Mouse (Mus musculus): ENCODE measurements around the gene Gm8947. TPM values are rescaled to one million over a fixed set of nuclear protein-coding genes. Genes with fewer than 3 reads are reported as not detected.
"Not testable (repeated sequence)": the region's sequence is repeated elsewhere in the genome, so short reads cannot be mapped to it uniquely, and the experiment has no call there.

The Gm8947 gene
- total RNA-seq, 2 experiments from 2014 or later = not detected

DNA sequence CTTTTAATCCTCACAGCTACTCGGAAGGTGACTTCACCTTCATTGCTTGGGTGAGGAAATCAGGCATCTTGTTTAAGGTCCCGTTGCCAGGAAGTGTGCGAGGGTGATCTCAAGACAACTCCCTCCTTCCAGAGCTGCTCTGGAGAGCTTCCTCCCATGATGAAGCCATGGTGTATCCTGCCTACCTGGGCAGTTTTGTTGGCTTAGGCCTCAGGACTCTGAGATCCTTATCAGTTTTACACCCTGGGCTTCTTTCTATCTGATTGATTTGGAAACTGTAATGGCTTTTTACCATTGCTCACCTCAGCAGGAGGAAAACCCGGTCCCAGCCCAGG is 14.3 kb upstream of the Gm8947 start:
- intact Hi-C loops (cut with DNase I) = no loop called here
- no peak for DNase-seq (ENCODE audit: low spot score in 2 of 2)

- intact Hi-C loops (cut with DNase I) = no loop called here
- no peak for DNase-seq (ENCODE audit: low spot score in 2 of 2)
Observed at GRCm38 (mm10) chr1:151178505-151179083, 13.6 kb upstream of the Gm8947 start.

- DNase-seq (ENCODE audit: low spot score in 2 of 2) = no peak
Observed at GRCm38 (mm10) chr1:151180167-151180566, 12.0 kb upstream of the Gm8947 start.

GRCm38 (mm10) chr1:151182266-151182665 is 9.9 kb upstream of the Gm8947 start, which contains the start of gene Gm47985:
Gene Gm47985, plus strand, starts transcription at chr1:151182537.
- DNase-seq (ENCODE audit: low spot score in 2 of 2); intact Hi-C loops (cut with DNase I): not testable (repeated sequence)

More at GRCm38 (mm10) chr1:151180167-151180566, 12.0 kb upstream of the Gm8947 start:
- intact Hi-C loops (cut with DNase I) = no loop called here

GRCm38 (mm10) chr1:151186186-151186585 is 6.0 kb upstream of the Gm8947 start:
- intact Hi-C loops (cut with DNase I); DNase-seq (ENCODE audit: low spot score in 2 of 2): not testable (repeated sequence)

DNA sequence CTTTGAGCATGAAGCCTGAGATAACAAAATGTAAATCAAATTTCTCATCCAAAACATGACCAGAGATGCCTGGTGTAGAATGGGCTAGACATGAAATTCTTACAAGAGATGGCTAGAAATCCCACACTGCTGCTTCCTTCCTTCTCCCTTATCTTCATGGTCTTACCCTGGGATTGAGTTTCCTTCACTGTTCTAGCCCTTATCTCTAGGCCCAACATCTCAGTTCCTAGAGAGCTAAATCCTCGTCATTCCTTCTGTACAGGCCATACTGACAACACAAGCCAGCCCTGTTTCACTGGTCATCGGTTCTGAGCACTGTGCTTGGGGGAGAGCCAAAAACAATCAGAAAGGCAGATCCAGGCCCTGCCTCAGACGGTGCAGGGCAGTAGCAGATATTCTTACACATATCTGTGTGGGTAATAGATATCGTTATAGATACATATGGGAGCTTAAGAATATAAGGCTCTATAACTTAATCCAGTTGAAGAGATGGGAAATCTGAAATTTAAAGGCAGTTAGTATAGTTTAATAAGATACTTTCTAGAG is 5.2 kb upstream of the Gm8947 start:
- intact Hi-C loops (cut with DNase I); DNase-seq (ENCODE audit: low spot score in 2 of 2): not testable (repeated sequence)

DNA sequence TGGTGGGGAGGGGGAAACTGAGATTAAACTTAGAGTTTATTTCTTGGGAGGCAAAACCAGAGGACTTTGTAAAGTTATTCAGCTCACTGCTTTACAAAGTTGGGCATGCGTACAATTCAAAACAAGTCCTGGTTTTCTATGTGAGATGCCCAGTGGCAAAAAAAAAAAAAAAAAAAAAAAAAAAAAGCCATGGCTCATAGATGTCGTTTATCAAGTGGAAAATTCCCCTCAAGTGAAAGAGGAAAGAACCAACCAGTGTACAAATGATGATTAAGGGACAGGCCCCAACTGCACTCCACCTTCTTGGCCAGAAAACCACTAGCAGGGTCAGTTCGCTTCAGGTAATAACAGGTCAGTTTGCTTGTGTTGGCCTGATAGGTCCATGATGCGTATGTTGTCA is 3.7 kb upstream of the Gm8947 start:
- intact Hi-C loops (cut with DNase I) = no loop called here
- no peak for DNase-seq (ENCODE audit: low spot score in 2 of 2)

GRCm38 (mm10) chr1:151192739-151193138 is 563 bp downstream of the Gm8947 start:
- DNase-seq (ENCODE audit: low spot score in 2 of 2); intact Hi-C loops (cut with DNase I): not testable (repeated sequence)

GRCm38 (mm10) chr1:151195986-151196385 is 3.8 kb downstream of the Gm8947 start:
- intact Hi-C loops (cut with DNase I) = not testable (repeated sequence)

DNA sequence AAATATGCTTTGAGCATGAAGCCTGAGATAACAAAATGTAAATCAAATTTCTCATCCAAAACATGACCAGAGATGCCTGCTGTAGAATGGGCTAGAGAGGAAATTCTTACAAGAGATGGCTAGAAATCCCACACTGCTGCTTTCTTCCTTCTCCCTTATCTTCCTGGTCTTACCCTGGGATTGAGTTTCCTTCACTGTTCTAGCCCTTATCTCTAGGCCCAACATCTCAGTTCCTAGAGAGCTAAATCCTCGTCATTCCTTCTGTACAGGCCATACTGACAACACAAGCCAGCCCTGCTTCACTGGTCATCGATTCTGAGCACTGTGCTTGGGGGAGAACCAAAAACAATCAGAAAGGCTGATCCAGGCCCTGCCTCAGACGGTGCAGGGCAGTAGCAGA is 4.5 kb downstream of the Gm8947 start:
- DNase-seq (ENCODE audit: low spot score in 2 of 2); intact Hi-C loops (cut with DNase I): not testable (repeated sequence)

More at GRCm38 (mm10) chr1:151195986-151196385, 3.8 kb downstream of the Gm8947 start:
- not testable (repeated sequence) for DNase-seq (ENCODE audit: low spot score in 2 of 2)

- intact Hi-C loops (cut with DNase I); DNase-seq (ENCODE audit: low spot score in 2 of 2): not testable (repeated sequence)
Observed at GRCm38 (mm10) chr1:151198120-151198519, 5.9 kb downstream of the Gm8947 start, which contains the start of gene Gm47995. Gene Gm47995, plus strand, starts transcription at chr1:151198448.

GRCm38 (mm10) chr1:151200620-151201019 is 8.4 kb downstream of the Gm8947 start:
- DNase-seq (ENCODE audit: low spot score in 2 of 2); intact Hi-C loops (cut with DNase I): not testable (repeated sequence)

GRCm38 (mm10) chr1:151202771-151203170 is 10.6 kb downstream of the Gm8947 start:
- DNase-seq (ENCODE audit: low spot score in 2 of 2); intact Hi-C loops (cut with DNase I): not testable (repeated sequence)

- intact Hi-C loops (cut with DNase I); DNase-seq (ENCODE audit: low spot score in 2 of 2): not testable (repeated sequence)
Observed at GRCm38 (mm10) chr1:151203818-151204217, 11.6 kb downstream of the Gm8947 start, which contains the start of gene 3110040M04Rik. Gene 3110040M04Rik, plus strand, starts transcription at chr1:151204121.

GRCm38 (mm10) chr1:151208493-151208892 is 16.3 kb downstream of the Gm8947 start:
- intact Hi-C loops (cut with DNase I); DNase-seq (ENCODE audit: low spot score in 2 of 2): not testable (repeated sequence)

DNA sequence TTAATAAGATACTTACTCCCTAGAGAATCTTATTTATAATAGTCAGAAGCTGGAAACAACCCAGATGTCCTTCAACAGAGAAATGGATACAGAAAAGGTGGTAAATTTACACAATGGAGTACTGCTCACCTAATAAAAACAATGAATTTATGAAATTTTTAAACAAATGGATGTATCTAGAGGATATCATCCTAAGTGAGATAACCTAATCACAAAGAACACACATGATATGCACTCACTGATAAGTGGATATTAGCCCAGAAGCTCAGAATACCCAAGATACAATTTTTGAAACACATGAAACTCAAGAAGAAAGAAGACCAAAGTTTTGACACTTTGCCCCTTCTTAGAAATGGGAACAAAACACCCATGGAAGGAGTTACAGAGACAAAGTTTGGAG is 16.8 kb downstream of the Gm8947 start:
- intact Hi-C loops (cut with DNase I); DNase-seq (ENCODE audit: low spot score in 2 of 2): not testable (repeated sequence)

DNA sequence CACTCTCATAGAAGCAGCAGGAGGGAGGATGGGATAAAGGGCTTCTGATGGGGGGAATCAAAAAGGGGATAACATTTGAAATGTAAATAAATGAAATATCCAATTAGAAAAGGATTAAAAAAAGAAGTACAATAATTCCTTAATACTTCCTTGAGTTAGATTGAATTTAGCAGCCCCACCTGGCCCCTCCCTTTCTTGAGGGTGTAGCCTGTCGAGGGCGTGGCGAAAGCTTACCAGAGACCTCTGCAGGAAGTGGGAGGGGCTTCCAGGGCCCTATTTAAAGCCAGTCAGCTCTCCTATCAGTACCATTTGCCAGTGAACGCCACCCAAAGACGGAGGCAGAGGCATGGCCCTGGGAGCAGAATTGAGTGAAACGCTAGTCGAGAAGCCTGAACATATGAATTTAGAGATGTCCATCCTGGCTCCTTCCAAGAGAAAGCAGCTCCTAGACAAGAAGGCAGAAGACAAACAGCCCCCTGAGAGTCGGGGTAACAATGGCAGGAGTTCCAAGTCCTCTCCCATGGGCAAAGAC is 17.7 kb downstream of the Gm8947 start, which contains the start of gene Gm47996:
Gene Gm47996, plus strand, starts transcription at position 308 of the 532 bp plus-strand sequence.
- intact Hi-C loops (cut with DNase I); DNase-seq (ENCODE audit: low spot score in 2 of 2): not testable (repeated sequence)

DNA sequence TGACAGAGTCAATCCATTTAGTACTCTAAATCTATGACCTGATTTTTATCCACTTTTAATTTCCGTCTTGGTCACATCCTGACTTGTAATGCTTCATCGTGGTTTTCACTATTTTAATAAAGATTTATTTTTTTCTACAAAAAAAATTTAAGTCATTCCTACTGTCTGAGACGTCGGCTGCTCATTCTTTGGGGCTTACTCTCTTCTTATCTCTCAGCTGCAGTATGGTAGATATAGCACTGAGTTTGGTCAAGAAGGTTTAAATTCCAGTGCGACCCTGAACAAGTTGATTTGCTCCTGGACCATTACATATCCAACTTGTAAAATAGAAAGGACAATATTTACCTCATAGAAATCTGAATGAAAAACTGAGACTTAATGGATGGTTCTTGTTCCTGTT is 19.5 kb downstream of the Gm8947 start:
- intact Hi-C loops (cut with DNase I) = not testable (repeated sequence)

GRCm38 (mm10) chr1:151214862-151215261 is 22.7 kb downstream of the Gm8947 start:
- no peak for DNase-seq (ENCODE audit: low spot score in 2 of 2)
- intact Hi-C loops (cut with DNase I) = no loop called here

More for the DNA sequence above, 19.5 kb downstream of the Gm8947 start:
- not testable (repeated sequence) for DNase-seq (ENCODE audit: low spot score in 2 of 2)

- DNase-seq (ENCODE audit: low spot score in 2 of 2) = no peak
- intact Hi-C loops (cut with DNase I) = no loop called here
Observed at GRCm38 (mm10) chr1:151215985-151216384, 23.8 kb downstream of the Gm8947 start.

GRCm38 (mm10) chr1:151216417-151216816 is 24.2 kb downstream of the Gm8947 start:
- intact Hi-C loops (cut with DNase I) = no loop called here

More at GRCm38 (mm10) chr1:151216417-151216816, 24.2 kb downstream of the Gm8947 start:
- DNase-seq (ENCODE audit: low spot score in 2 of 2) = no peak

Data from left cerebral cortex, postnatal 25 days (tissue).